Mouse (Mus musculus) hindbrain, embryonic 16.5 days (tissue): ENCODE results near the gene Il21r. TPM values are rescaled to one million over a fixed set of nuclear protein-coding genes. Genes with fewer than 3 reads are reported as not detected.

Experiments
- ATAC-seq: fragments of 200-750 bp; cut with Nextera tagmentation; 2 replicates; pipeline ENCODE4 v1.8.0; 2017; ENCODE audit warnings: moderate TSS enrichment, moderate library complexity
- H3K27ac ChIP-seq: fragments of 300-500 bp; sonication (generic); 2 replicates; pipeline ENCODE4 v1.5.1; 2014; ENCODE audit warnings: low read depth, mild to moderate bottlenecking, control low read depth, low read length, moderate library complexity
- H3K27me3 ChIP-seq: fragments of 300-500 bp; sonication (generic); replicated peaks from 2 replicates; pipeline ENCODE4 v1.6.1; 2014; ENCODE audit warnings: low read length; ENCODE audit not compliant: control insufficient read depth, insufficient read depth
- H3K36me3 ChIP-seq: fragments of 300-500 bp; sonication (generic); 2 replicates; pipeline ENCODE4 v1.6.1; 2014; ENCODE audit warnings: mild to moderate bottlenecking, low read length, moderate library complexity, mixed read lengths; ENCODE audit not compliant: control insufficient read depth, insufficient read depth
- H3K4me1 ChIP-seq: fragments of 300-500 bp; sonication (generic); 2 replicates; pipeline ENCODE4 v1.6.1; 2014; ENCODE audit warnings: low read depth, low read length; ENCODE audit not compliant: control insufficient read depth, insufficient read depth
- H3K4me2 ChIP-seq: fragments of 300-500 bp; sonication (generic); 2 replicates; pipeline ENCODE4 v1.6.1; 2014; ENCODE audit warnings: mild to moderate bottlenecking, low read length, control low read depth, moderate library complexity
- H3K4me3 ChIP-seq: fragments of 300-500 bp; sonication (generic); 2 replicates; pipeline ENCODE4 v1.5.1; 2014; ENCODE audit warnings: mild to moderate bottlenecking, low read length, control low read depth, moderate library complexity
- H3K9ac ChIP-seq: fragments of 300-500 bp; sonication (generic); 2 replicates; pipeline ENCODE4 v1.6.1; 2014; ENCODE audit warnings: low read depth, mild to moderate bottlenecking, control low read depth, low read length, moderate library complexity
- H3K9me3 ChIP-seq: fragments of 300-500 bp; sonication (generic); 2 replicates; pipeline ENCODE4 v1.6.1; 2014; ENCODE audit warnings: mild to moderate bottlenecking, low read length, moderate library complexity; ENCODE audit not compliant: control insufficient read depth
- WGBS: fragments of 180-500 bp; shearing (Covaris S2); extraction: QIAGEN DNeasy Blood & Tissue Kit; methylation state at CpG from one replicate; pipeline ENCODE4 v1.1.7; 2014; 5-methylcytosine and 5-hydroxymethylcytosine counted together
- polyA plus RNA-seq: library from polyadenylated mRNA; unstranded; fragments of >200 nt; fragmentation: Nextera tagmentation; extraction: Ambion mirVana; gene quantifications from 2 replicates; pipeline ENCODE4 v1.2.1, GENCODE M21; 2015

Il21r gene
- polyA plus RNA-seq, 1 experiment from 2014 or later: 0.50 TPM

DNA sequence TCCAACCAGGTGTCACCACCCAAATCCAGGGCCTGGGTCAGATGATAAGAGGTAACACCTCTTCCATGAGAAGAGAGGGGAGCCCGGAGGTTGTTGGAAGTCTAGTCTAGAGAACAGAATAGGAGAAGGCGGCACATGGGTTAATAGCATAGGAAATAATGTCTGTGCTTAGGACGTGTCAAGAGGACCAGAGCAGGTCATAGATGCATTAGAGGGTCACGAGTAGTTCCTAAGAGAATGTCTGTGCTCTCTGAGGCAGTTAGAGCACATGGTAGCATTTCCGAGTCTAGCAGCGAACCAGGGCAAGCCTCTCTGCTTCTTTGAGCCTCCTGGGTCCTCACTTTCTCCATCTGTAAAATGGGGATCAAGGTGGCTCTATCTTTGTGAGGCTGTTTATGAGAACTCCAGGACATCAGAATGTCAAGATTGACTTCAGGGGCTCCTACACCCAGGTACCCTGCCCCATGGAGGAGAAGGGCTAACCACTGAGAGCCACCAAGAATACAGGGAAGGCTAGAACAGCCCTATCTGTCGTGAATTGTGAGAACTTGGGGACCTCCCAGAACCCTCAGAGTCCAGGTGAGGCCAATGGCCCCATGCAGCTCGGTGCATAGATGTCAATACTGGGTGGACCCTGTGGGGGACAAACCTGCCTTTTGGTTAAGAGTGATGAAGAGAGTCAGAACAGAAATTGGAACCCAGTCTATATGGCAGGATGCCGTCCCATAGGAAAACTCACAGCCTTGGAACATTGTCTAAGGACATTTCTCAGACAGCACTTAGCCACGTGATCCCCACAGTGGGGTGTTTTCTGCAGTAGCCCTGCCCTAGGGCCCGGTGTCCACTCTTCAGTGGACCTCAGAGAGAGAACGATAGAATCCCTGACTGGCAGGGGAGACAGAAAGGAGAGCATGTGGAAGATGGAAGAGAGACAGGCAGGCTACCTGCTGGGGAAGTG lies 1.4 kb downstream of the Il21r start:
- H3K27me3 ChIP-seq: no peaks in the 10 kb centered on the region
- 87% methylated on average over 12 of the region's 12 CpGs for WGBS
- no peak for ATAC-seq
- H3K9me3 ChIP-seq: no peaks in the 10 kb centered on the region
- H3K4me2 ChIP-seq: no peak overlapping the region
- no peak overlapping the region for H3K4me3 ChIP-seq
- no peak overlapping the region for H3K27ac ChIP-seq
- no peaks in the 10 kb centered on the region for H3K4me1 ChIP-seq
- no peak overlapping the region for H3K9ac ChIP-seq
- no peaks in the 10 kb centered on the region for H3K36me3 ChIP-seq

DNA sequence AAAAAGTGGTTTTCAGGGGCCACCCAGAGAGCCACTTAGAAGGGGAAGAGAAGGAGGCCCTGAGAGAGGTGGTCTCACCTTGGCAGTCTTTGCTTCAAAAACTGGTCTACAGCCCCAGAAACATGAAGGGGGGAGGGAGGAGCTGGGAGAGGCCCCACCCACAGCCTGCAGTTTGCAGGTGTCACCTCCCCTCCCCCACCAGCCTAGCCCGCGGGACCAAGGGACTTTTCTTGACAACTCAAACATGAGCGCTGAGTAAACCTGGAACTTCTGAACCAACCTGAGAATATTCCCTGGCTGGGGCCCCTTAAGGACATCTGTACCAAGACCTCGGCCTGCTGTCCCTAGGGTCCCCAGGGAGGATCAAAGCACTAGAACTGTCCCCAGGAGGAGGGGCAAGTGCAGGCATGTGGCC lies 2.5 kb downstream of the Il21r start:
- 64% methylated on average over 4 of the region's 4 CpGs for WGBS
- no peaks in the 10 kb centered on the region for H3K27me3 ChIP-seq
- no peak overlapping the region for H3K4me2 ChIP-seq
- H3K4me3 ChIP-seq: no peak overlapping the region
- no peaks in the 10 kb centered on the region for H3K9me3 ChIP-seq
- H3K4me1 ChIP-seq: no peaks in the 10 kb centered on the region
- no peak overlapping the region for H3K9ac ChIP-seq
- no peaks in the 10 kb centered on the region for H3K36me3 ChIP-seq
- ATAC-seq: no peak
- H3K27ac ChIP-seq: no peak overlapping the region

DNA sequence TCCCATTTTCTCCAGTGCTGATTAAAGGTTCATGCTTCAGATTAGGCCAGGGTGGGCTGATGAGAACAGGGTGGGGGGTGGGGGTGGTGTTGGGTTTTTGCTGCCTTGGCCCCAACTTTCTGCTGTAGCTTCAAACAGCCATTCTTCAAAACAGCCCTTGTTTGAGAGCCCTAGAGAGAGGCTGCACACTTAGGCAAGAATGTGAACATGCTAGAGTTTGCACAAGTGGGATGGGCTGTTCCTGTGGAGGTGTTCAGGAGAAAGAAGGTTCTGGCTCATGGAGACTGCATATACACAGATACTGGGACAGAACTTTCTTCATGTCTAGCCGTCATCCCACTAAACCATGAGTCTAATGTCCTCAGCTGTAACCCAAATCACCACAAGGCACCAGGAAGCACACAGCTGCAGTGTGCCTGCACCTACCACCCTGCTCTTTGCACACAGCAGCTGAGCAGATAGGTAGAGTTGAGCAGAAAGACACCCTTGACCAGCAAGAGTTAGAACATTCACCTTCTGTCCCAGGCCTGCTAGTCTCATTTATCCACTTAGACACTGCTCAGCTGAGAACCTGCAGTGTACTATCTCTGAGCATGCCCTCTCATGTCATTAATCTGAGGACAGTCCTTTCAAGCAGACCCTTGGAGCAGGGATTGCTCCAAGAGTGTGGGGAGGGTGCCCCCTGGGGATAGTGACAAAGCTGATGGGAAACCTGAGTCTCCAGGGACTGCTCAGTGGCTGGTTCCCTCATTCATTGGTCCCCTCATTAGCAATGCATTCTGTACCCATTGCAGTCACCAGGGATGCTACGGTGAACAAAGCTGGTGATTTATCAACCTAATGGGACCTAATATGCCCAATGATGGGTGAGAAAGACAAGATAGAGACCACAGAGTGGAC lies 3.3 kb downstream of the Il21r start:
- H3K4me1 ChIP-seq: no peaks in the 10 kb centered on the region
- H3K9me3 ChIP-seq: no peaks in the 10 kb centered on the region
- H3K4me2 ChIP-seq: no peak overlapping the region
- H3K4me3 ChIP-seq: no peak overlapping the region
- no peak overlapping the region for H3K9ac ChIP-seq
- no peak for ATAC-seq
- no peaks in the 10 kb centered on the region for H3K36me3 ChIP-seq
- H3K27ac ChIP-seq: no peak overlapping the region
- WGBS: 59% methylated on average over 2 of the region's 2 CpGs
- H3K27me3 ChIP-seq: no peaks in the 10 kb centered on the region

DNA sequence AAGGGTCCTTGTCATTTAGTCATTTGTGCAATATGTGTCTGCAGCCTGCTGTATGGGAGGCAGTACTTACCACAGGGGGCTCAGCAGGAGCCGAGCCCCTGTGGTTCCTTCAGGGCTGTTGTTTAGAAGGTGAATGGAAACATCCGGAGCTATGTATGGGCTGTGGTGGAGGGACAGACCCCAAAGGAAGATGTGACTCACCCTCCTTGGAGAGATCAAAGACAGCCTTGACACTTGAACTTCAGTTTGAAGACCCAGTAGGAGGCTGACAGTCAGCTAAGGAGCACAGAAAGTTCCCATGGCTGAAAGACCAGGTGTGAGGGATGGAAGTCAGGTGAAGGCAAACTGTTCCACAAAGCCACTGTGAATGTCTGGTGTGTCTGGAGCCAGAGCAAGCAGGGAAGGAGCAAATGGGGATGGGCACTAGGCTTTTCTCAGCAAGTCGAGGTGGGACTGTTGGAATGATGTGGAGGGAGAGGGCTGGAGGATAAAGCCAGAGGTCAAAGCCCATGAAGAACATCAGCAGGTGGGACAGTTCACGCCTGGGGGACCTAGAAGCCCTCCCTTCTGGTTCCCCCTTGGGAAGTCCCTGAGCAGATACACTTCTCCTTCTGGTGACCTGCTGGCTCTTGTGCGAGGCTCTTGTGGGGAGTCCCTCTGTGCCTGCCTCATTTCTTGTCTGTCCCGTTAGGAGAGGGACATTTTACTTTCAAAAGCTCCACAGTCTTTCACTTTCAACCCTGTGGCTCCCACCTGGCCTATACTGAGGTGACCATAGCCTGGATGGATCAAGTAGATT lies 4.4 kb downstream of the Il21r start:
- Histone ChIP-seq H3K4me2 (no peak overlapping the region), H3K9me3 (no peaks in the 10 kb centered on the region), H3K27me3 (no peaks in the 10 kb centered on the region), H3K36me3 (no peaks in the 10 kb centered on the region), H3K27ac (no peak overlapping the region), H3K9ac (no peak overlapping the region), H3K4me3 (no peak overlapping the region), H3K4me1 (no peaks in the 10 kb centered on the region)
- no peak for ATAC-seq
- 69% methylated on average over 6 of the region's 6 CpGs for WGBS

DNA sequence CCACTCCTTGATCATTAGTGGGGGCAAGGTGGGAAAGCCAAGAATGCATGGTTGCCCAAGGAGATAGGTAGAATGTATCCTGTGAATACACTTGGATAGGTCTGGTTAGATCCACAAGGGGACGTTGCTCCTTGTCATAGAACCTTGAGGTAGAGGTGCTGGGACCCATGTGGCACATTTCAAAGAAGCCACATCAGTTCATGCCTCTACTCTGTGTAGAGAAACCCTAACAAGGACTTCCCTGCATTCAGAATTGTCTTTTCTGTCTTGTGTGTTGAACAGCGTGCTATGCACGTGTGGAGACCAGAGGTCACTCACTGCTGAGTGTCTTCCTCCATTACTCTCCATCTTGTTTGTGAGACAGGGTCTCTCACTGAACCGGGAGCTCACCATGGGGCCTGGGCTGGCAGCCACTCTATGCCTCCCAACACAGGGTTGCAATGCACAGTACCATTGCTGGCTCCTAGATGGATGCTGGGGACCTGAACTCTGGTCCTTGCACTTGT lies 5.0 kb downstream of the Il21r start:
- no peaks in the 10 kb centered on the region for H3K4me1 ChIP-seq
- H3K4me2 ChIP-seq: no peak overlapping the region
- H3K4me3 ChIP-seq: no peak overlapping the region
- ATAC-seq: no peak
- H3K27me3 ChIP-seq: no peaks in the 10 kb centered on the region
- no peaks in the 10 kb centered on the region for H3K9me3 ChIP-seq
- no peak overlapping the region for H3K9ac ChIP-seq
- 87% methylated on average over 4 of the region's 4 CpGs for WGBS
- no peak overlapping the region for H3K27ac ChIP-seq
- no peaks in the 10 kb centered on the region for H3K36me3 ChIP-seq

DNA sequence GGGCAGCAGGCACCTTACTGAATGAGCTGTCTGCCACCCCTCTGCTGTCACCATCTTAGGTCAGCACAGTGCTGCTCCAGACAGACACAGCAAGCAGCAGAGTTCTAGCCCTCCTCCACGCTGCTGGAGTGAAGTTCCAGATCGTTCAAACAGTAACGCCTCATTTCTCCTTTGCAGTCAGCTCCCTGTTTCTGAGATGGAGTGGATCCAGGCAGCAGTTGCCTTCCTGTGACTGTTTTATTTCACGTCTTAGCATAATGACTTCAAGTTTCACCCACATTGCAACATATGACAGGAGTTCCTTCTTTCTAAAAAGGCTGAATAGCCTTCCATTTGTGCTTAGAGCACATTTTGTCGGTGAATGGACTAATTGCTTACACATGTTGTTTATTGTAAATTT lies 10.3 kb downstream of the Il21r start:
- no peak for ATAC-seq
- Histone ChIP-seq H3K4me2 (no peak overlapping the region), H3K27me3 (no peaks in the 10 kb centered on the region), H3K36me3 (no peaks in the 10 kb centered on the region), H3K4me3 (no peak overlapping the region), H3K27ac (no peak overlapping the region), H3K9me3 (no peaks in the 10 kb centered on the region), H3K4me1 (no peaks in the 10 kb centered on the region), H3K9ac (no peak overlapping the region)
- WGBS: 86% methylated on average over 5 of the region's 5 CpGs

DNA sequence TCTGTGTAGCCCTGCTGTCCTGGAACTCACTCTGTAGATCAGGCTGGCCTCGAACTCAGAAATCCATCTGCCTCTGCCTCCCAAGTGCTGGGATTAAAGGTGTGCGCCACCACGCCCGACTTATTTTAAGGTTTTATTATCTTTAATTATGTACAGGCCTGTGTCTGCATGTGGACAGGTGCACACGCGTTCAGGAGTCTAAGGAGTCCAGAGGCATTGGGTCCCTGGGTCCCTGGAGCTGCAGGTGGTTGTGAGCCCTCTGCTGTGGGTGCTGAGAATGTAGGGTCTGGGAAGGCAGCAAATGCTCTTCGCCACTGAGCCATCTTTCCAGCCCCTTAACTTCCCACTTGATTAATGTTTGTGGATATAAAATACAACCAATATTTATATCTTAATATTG lies 12.2 kb downstream of the Il21r start:
- H3K9me3 ChIP-seq: no peaks in the 10 kb centered on the region
- H3K9ac ChIP-seq: no peak overlapping the region
- no peak overlapping the region for H3K27ac ChIP-seq
- H3K36me3 ChIP-seq: no peaks in the 10 kb centered on the region
- no peak for ATAC-seq
- WGBS: 95% methylated on average over 7 of the region's 7 CpGs
- H3K4me2 ChIP-seq: no peak overlapping the region
- H3K27me3 ChIP-seq: no peaks in the 10 kb centered on the region
- H3K4me3 ChIP-seq: no peak overlapping the region
- H3K4me1 ChIP-seq: no peaks in the 10 kb centered on the region

DNA sequence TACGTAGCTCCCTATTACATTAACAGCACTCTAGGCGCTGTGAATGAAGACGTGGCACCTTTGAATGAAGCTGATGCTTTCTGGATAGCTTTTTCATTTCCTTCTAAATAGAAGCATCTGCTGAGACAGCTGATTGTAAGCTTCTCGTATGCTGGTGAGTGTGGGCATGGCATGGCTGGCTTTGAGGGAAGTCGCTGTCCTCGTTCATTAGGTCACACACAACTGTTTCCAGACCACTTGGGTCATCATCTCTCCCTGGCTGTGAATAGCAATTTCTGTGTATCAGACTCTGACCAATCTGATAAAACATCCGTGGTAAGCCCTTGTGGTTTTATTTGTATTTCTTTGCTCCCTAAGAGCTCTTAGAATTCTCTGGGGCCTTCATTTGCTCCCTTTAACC lies 14.8 kb downstream of the Il21r start:
- no peaks in the 10 kb centered on the region for H3K4me1 ChIP-seq
- no peak for ATAC-seq
- no peak overlapping the region for H3K27ac ChIP-seq
- WGBS: 85% methylated on average over 7 of the region's 7 CpGs
- H3K27me3 ChIP-seq: no peaks in the 10 kb centered on the region
- H3K36me3 ChIP-seq: no peaks in the 10 kb centered on the region
- no peaks in the 10 kb centered on the region for H3K9me3 ChIP-seq
- H3K4me2 ChIP-seq: no peak overlapping the region
- no peak overlapping the region for H3K4me3 ChIP-seq
- no peak overlapping the region for H3K9ac ChIP-seq
